Mouse (Mus musculus): ENCODE results near the gene AF067063. TPM values are rescaled to one million over a fixed set of nuclear protein-coding genes. Genes with fewer than 3 reads are reported as not detected.
"Not testable (repeated sequence)": the region's sequence is repeated elsewhere in the genome, so short reads cannot be mapped to it uniquely, and the experiment has no call there.

The AF067063 gene
- not detected in 2 replicates for total RNA-seq (2021)
- long read RNA-seq = 0 reads

DNA sequence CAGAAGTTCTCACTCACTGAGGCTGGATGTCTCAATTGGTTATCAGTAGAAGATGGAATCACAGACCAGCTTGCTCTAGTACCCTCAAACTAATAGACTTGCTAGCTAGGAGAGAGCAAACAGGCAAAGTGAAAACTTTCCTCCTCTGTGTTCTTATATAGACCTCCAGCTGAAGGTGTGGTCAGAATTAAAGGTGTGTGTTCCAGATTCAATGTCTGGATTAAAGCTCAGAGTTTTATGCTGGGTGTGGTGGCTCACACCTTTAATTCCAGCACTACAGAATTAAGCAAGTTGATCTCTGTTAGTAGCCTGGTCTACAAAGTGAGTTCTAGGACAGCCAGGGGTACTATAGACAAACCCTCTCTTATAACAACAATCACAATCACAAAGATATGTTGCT is at the start of gene AF067063:
Gene AF067063, minus strand, starts transcription at position 101 of the 400 bp plus-strand sequence.
- DNase-seq = not testable (repeated sequence)

DNA sequence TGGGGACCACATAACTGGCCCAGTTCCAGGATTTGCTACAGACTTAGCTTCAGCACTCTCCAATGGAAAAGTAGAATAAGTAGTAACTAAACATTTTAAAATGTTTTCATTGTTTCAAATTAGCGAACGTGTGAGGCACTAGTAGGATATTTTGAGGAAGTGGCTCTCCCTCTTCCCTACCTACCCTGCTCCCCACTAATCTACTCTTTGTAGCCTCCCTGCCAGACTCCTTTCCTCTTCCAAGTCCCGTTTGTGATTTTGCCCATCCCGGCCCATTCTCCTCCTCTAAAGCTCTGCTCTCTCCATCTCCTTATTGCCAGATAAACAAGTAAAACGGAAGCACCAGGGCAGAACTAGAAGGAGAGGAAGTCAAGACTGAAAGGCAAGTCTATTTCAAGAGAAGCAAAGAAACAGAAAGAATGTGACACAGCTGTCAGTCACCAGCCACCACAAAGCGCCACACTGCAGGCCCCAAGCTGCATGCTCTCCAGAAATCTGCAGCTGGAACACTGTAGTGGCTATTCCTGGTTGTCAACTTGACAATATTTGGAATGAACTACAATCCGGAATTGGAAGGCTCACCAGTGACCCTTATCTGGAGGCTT is 34.5 kb upstream of the AF067063 start:
- not testable (repeated sequence) for DNase-seq

DNA sequence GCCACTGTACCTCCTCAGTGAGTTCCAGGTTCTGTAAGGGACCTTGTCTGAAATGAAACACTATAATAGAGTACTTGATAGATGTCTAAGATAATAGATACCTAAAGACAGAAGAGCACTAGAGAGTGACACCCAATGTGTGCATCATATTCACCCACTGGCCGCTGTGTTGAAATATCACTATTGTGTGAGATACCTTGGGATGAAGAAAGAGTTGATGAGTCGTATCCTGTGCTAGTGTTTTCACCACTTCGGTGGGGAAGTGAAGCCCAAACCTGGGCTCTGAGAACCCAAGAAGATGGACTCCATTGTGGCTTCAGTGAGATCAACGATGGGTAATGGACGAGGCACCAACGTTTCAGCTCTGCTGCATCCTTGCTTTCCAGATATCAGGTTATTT is 32.4 kb upstream of the AF067063 start:
- DNase-seq = not testable (repeated sequence)

- not testable (repeated sequence) for DNase-seq
Observed at GRCm38 (mm10) chr13:119839982-119840381, 10.0 kb upstream of the AF067063 start.

DNA sequence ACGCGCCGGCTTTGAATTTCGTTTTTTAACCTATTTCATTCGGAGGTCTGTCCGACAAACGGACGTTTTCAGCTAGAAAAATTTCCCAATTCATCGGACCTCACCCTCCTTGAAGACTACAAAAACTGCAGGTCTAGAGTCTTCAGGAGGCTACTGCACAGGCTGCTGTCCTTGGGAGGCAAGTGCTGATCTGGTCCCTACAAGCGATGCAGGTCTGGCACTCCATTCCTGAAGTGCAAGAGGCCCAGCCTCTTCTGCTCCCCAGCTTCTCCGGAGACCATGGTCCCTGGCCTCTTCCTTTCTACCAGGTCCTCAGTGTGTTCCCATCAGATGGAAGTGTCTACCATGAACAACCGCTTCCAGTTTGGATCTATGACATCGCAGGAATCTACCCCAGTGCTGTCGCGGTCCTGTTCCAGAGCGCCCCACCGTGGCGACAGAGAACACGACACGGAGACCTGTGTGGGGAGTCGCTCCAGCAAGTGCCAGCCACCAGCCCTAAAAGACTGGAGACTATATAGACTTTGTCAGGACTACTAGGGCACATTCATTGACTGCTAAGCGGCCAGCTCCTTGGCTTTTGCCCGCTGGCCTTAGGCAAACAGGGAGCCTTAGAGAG is 7.8 kb upstream of the AF067063 start:
- DNase-seq = peak; percentile 48

GRCm38 (mm10) chr13:119836324-119836811 is 6.4 kb upstream of the AF067063 start:
- DNase-seq = peak; percentile 4

- peak; percentile 45 for DNase-seq
Observed at GRCm38 (mm10) chr13:119835320-119836056, 5.5 kb upstream of the AF067063 start, which contains the start of gene D13Ertd608e. D13Ertd608e (plus strand) TSS chr13:119836006.

DNA sequence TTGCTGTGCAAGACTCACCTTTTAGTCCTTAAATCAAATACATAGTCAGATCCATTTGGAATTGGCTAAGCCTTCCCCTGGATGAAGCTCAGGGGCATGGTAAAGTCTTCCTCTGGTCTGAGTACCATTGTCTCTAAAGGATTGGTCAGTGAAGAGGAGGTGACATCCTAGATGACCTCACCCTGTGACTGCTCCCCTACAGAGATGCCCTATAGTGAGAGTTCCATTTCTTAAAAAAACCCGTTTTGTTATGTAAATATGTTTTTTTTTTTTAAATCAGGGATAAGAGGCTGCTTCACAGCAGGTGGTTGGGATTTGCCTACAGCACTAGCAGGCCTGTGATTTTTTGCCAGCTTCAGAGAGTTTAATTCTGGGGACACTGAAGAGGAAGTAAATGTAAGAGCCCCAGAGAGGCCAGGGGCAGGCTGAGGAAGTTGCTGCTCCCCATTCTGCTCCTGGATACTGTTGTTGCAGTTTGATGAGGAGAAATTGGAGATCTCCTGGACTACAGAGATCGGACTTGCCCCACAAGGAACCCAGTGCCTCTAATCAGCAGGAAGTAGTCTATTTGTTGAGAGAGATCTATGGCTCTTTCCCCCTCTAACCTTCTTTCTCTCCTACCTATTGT is 12.3 kb downstream of the AF067063 start:
- DNase-seq = no peak

DNA sequence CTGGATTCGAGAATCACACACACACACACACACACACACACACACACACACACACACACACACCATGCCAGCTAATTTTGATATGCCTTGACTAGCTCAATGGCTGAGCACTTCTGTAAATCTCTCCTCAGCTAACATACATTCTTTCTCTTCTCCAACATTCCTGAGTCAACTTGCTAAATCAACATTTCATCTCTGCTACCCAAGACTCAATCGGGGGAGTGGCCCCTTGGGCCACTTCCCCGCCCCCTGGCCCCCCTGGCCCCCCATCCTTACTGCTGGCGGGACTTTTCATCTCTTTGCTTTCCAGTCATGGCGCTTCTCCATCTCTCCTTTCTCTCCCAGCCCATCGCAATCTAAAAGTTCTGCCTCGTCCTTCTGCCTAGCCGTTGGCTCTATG is 13.2 kb downstream of the AF067063 start:
- DNase-seq = no peak

DNA sequence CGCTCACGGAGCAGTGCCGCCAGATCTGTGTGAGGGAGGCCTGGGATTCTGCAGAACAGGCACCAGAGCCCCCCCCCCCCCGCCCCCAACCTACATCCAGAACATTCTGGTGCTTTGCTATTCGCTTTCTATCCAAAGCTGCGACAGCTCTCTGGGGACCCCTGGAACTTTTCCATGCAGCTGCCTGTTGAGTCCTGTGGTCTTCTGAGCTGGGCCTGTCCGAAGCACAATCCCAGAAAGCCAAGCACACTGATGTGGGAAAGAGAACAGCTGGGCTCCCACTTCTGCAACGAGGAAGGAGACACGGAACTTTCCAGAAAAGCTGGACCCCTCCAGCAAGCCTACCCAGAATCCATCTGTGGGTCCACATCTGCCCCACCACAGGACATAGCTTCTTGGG is 20.0 kb downstream of the AF067063 start:
- no peak for DNase-seq

- DNase-seq = no peak
Observed at GRCm38 (mm10) chr13:119808937-119809336, 21.1 kb downstream of the AF067063 start.

DNA sequence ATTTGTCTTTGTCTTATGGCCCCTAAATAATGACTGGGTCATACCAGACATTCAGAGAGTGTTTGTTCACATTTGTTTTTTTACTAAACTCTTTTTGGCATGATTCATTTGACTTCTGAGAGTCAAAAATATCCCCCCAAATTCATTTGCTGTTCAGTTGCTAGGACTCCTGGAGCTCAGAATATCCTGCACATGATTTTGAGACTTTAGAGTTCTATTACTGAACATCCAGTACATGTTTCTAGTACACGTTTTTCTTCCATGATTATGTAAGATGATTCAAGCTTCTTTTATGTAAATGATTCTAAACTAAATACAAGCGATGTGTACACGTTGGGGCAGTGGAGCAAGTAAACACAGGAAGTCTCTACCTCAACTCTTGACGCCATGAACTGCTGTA is 32.4 kb downstream of the AF067063 start:
- DNase-seq = no peak

- DNase-seq = no peak
Observed at GRCm38 (mm10) chr13:119792791-119793404, 37.1 kb downstream of the AF067063 start.

DNA sequence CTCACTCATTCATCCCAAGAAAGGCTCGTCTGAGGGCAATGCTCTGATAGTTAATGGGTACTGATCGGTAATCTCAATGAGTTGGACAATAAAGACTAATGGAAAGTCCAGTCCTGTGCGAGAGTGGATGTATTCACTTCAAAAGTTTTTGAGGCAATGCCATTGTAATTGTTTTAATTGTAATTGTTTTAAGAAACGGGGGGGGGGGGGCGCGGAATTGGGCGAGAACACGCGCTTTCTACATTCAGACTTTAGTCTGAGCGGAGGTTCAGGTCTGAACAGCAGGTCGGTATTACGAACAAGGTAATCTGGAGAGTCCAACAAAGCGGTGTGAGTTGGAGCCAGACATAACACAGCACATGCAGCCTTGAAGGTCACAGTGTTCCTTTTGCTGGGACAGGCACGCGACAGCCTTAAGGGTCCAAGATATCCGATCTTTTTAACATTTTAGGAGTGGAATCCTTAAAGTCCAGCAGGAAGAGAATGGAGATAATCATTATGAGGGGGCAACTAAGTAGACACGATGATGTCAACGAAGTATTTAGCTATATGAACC is 38.4 kb downstream of the AF067063 start:
- DNase-seq = no peak

GRCm38 (mm10) chr13:119790761-119791579 is 39.0 kb downstream of the AF067063 start, which contains the start of gene Zfp131:
Zfp131 (minus strand) TSS chr13:119790889.
- DNase-seq = peak; percentile 97

DNA sequence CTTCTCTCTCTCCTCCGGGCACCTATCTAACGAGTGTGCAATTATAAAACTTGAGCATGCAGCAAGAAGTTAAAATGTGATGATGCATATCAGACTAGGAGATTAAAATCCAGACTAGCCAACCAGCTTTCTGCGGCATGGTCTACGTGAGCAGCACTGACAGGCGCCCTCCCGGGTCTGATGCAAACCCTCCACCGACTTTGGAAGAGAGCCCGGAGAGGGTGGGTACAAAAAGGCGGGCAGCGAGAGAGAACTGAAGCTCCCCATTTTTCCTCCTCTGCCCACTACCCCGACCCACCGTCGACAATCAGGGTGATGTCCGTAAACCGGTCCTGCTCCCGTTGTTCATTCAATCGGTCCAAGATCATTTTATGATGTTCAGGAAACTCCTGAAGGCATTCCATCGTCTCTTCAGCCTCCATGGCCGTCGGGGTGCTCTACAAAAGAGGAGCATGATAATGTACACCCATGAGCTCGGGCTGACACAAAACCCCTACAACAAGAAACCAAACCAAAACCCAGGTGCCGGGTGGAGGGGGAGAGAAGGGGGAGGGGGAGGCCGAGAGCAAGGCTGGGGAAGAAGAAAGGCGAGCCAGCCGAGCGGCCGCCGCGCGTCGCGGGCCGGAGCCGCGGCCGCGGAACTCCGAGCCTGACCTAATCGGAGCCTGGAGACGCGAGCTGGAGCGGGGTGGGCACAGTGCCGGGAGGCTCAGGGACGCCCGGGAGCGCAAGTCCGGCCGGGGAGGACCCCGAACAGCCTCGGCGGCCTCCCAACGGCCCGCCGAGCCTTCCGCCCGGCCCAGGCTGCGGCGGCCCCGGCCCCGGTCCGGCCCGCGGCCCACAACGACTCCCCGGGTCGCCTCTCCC is 39.9 kb downstream of the AF067063 start:
- DNase-seq = peak; percentile 70

GRCm38 (mm10) chr13:119783581-119783980 is 46.4 kb downstream of the AF067063 start:
- DNase-seq = no peak
